Mouse (Mus musculus) stomach, embryonic 16.5 days (tissue): ENCODE results near the gene Capg. TPM values are rescaled to one million over a fixed set of nuclear protein-coding genes. Genes with fewer than 3 reads are reported as not detected.
"Not testable (repeated sequence)": the region's sequence is repeated elsewhere in the genome, so short reads cannot be mapped to it uniquely, and the experiment has no call there.

ENCODE experiments used
- ATAC-seq: fragments of 200-750 bp; cut with Nextera tagmentation; 2 replicates; pipeline ENCODE4 v1.8.0; 2017; ENCODE audit warnings: moderate number of reproducible peaks, moderate TSS enrichment; ENCODE audit not compliant: insufficient read depth, low FRiP score
- H3K27ac ChIP-seq: fragments of 300-500 bp; sonication (generic); 2 replicates; pipeline ENCODE4 v1.5.1; 2014; ENCODE audit warnings: low read length
- H3K27me3 ChIP-seq: fragments of 300-500 bp; sonication (generic); 2 replicates; pipeline ENCODE4 v1.6.1; 2014; ENCODE audit warnings: low read length, control low read depth, mixed read lengths; ENCODE audit not compliant: control insufficient read depth, insufficient read depth
- H3K36me3 ChIP-seq: fragments of 300-500 bp; sonication (generic); 2 replicates; pipeline ENCODE4 v1.6.1; 2014; ENCODE audit warnings: low read length; ENCODE audit not compliant: control insufficient read depth, insufficient read depth
- H3K4me1 ChIP-seq: fragments of 300-500 bp; sonication (generic); 2 replicates; pipeline ENCODE4 v1.6.1; 2014; ENCODE audit warnings: low read length, control low read depth, mixed read lengths; ENCODE audit not compliant: control insufficient read depth, insufficient read depth
- H3K4me2 ChIP-seq: fragments of 300-500 bp; sonication (generic); 2 replicates; pipeline ENCODE4 v1.6.1; 2014; ENCODE audit warnings: low read depth, low read length, mixed read lengths
- H3K4me3 ChIP-seq: fragments of 300-500 bp; sonication (generic); replicated peaks from 2 replicates; pipeline ENCODE4 v1.5.1; 2014; ENCODE audit warnings: mild to moderate bottlenecking, low read length
- H3K9ac ChIP-seq: fragments of 300-500 bp; sonication (generic); 2 replicates; pipeline ENCODE4 v1.6.1; 2014; ENCODE audit warnings: low read length
- H3K9me3 ChIP-seq: fragments of 300-500 bp; sonication (generic); replicated peaks from 2 replicates; pipeline ENCODE4 v1.6.1; 2016; ENCODE audit warnings: low read length, control low read depth; ENCODE audit not compliant: control insufficient read depth
- WGBS: fragments of 180-500 bp; shearing (Covaris S2); extraction: QIAGEN DNeasy Blood & Tissue Kit; methylation state at CpG from one replicate; pipeline ENCODE4 v1.1.7; 2014; 5-methylcytosine and 5-hydroxymethylcytosine counted together
- polyA plus RNA-seq: library from polyadenylated mRNA; unstranded; fragments of >200 nt; fragmentation: Nextera tagmentation; extraction: Ambion mirVana; gene quantifications from 2 replicates; pipeline ENCODE4 v1.2.1, GENCODE M21; 2015

Gene Capg
- polyA plus RNA-seq, 1 experiment from 2014 or later, result 142 TPM

DNA sequence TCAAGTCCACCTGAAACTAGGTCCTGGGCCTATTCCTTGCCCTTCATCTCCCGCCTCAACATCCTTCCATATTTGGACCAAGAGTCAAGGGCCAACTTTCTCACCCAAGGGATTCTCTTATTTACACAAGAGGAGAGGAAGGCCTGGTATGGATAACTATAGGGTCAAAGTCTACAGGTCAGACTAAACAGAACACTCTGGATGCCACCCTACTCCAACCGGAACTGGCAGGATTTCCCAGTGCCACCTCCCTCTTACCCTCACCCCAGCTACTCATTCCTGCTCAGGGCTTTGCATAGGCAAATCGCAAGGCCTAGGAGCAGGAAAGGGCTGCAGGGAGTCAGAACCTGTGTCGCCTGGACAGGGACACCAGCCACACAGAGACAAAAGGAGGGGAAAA lies 21.0 kb upstream of the Capg start:
- Histone ChIP-seq H3K27ac (no peak overlapping the region), H3K4me1 (peaks cover 8% of the 10 kb centered on the region; the same call in 1 of the 2 replicates), H3K4me3 (no peak overlapping the region), H3K27me3 (no peaks in the 10 kb centered on the region), H3K9me3 (no peaks in the 10 kb centered on the region), H3K9ac (no peak overlapping the region), H3K4me2 (no peak overlapping the region), H3K36me3 (no peaks in the 10 kb centered on the region)
- WGBS, result 58% methylated on average over 4 of the region's 4 CpGs
- no peak for ATAC-seq

GRCm38 (mm10) chr6:72524160-72524559 lies 20.0 kb upstream of the Capg start:
- peaks cover 8% of the 10 kb centered on the region; the same call in 1 of the 2 replicates for H3K4me1 ChIP-seq
- H3K36me3 ChIP-seq, result no peaks in the 10 kb centered on the region
- no peak overlapping the region for H3K9ac ChIP-seq
- no peak overlapping the region for H3K4me2 ChIP-seq
- 86% methylated on average over 2 of the region's 2 CpGs for WGBS
- H3K4me3 ChIP-seq, result no peak overlapping the region
- no peak for ATAC-seq
- no peaks in the 10 kb centered on the region for H3K9me3 ChIP-seq
- H3K27me3 ChIP-seq, result no peaks in the 10 kb centered on the region
- no peak overlapping the region for H3K27ac ChIP-seq

DNA sequence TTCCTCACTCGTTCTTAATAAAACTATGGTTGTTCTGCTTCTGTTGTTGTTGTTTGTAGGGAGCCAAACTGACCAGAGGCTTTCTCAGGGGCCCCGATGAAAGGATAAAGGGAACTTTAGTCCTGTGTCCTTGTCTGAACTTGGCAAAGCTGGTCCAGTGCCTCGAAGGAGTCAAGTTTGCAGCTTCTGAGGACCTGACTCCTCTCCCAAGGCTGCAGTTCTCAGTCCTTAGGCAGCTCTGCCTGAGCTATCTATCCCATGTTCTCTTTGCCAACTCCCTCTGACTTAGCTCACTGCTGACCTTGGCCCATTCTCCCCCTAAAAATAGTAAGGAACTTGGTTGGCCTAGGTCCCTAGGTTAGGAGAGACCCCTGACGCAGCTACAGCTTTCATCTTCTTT lies 17.1 kb upstream of the Capg start:
- H3K4me2 ChIP-seq, result no peak overlapping the region
- no peaks in the 10 kb centered on the region for H3K36me3 ChIP-seq
- H3K4me3 ChIP-seq, result no peak overlapping the region
- 82% methylated on average over 4 of the region's 4 CpGs for WGBS
- H3K9me3 ChIP-seq, result no peaks in the 10 kb centered on the region
- no peaks in the 10 kb centered on the region for H3K27me3 ChIP-seq
- H3K9ac ChIP-seq, result no peak overlapping the region
- H3K4me1 ChIP-seq, result no peaks in the 10 kb centered on the region
- ATAC-seq, result no peak
- H3K27ac ChIP-seq, result no peak overlapping the region

DNA sequence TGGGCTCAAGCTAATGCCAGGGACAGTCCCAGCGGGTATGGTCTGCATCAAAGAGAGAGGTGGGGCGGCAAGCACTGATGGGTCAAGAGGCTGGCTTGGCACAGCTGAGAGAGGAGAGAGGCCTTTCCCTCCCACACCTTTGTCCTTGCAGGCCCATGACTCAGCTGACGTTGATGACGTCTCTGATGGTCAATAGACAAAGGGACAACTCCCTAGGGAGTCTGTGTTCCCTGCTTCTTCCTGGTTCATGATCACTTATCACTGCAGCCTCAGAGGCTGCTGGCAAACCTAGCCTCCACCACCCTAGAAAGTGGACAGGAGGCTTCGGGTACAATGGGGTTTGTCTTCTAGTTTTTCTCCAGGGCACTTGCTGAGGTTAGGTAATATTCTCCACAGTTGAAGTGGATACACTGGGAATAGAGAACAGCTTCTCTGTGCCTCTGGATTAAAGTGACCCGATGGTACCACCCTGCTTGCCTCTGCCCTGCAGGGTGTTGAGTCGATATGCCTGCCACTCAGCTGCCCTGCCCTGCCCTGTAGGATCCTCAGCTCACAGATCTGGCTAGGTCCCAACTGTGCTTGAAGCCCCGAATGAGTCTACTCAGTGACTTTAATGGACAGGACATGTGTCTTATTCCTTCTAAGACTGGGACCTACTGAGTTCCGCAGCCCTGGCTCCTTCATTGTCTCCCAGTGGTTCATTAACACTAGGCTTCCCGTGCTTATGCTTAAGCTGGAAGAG lies 15.6 kb upstream of the Capg start:
- H3K4me3 ChIP-seq, result no peak overlapping the region
- H3K4me2 ChIP-seq, result no peak overlapping the region
- ATAC-seq, result peak; percentile 67
- no peaks in the 10 kb centered on the region for H3K9me3 ChIP-seq
- no peak overlapping the region for H3K9ac ChIP-seq
- WGBS, result 73% methylated on average over 10 of the region's 10 CpGs
- no peaks in the 10 kb centered on the region for H3K27me3 ChIP-seq
- no peak overlapping the region for H3K27ac ChIP-seq
- H3K4me1 ChIP-seq, result no peaks in the 10 kb centered on the region
- no peaks in the 10 kb centered on the region for H3K36me3 ChIP-seq

DNA sequence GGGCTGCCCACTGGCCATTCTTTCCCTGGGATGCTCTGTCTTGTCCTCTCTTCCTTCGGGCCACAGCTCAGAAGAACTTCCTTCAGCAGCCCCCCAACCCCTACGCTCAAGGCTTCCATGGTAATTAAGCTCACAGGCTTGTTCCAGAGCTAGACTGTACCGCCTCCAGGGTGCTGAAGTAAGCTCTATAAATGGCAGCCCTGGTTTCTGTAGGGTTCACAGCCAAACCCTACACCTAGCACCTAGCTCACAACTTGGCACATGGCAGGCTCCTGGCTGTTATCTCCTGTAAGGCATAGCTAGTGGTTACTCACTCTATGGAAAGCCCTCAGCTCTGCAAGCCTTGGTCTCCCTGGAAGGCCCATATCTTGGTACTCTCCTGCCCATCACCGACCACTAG lies 11.6 kb upstream of the Capg start:
- no peak for ATAC-seq
- no peak overlapping the region for H3K9ac ChIP-seq
- H3K4me2 ChIP-seq, result no peak overlapping the region
- 75% methylated on average over 4 of the region's 4 CpGs for WGBS
- no peaks in the 10 kb centered on the region for H3K36me3 ChIP-seq
- H3K27ac ChIP-seq, result no peak overlapping the region
- no peak overlapping the region for H3K4me3 ChIP-seq
- H3K4me1 ChIP-seq, result 0 out of 2 replicates have a peak, but pooled peaks cover 2% of the 10 kb centered on the region
- no peaks in the 10 kb centered on the region for H3K9me3 ChIP-seq
- no peaks in the 10 kb centered on the region for H3K27me3 ChIP-seq

- not testable (repeated sequence) for H3K9me3 ChIP-seq, H3K4me2 ChIP-seq, H3K9ac ChIP-seq, H3K4me3 ChIP-seq, H3K4me1 ChIP-seq, H3K36me3 ChIP-seq, H3K27me3 ChIP-seq
- WGBS, result 21% methylated on average over 1 of the region's 1 CpGs
- 0 out of 2 replicates have a peak overlapping the region, but pooled peaks have one; percentile 7 for H3K27ac ChIP-seq
- ATAC-seq, result 0 out of 2 replicates have a peak, but pooled peaks have one; percentile 31
Measured at GRCm38 (mm10) chr6:72533555-72533954, 10.6 kb upstream of the Capg start.

GRCm38 (mm10) chr6:72534035-72534809 lies 10.0 kb upstream of the Capg start:
- 41% methylated on average over 9 of the region's 9 CpGs for WGBS
- Histone ChIP-seq H3K27ac (0 out of 2 replicates have a peak overlapping the region, but pooled peaks have one; percentile 7), H3K27me3 (no peaks in the 10 kb centered on the region)

DNA sequence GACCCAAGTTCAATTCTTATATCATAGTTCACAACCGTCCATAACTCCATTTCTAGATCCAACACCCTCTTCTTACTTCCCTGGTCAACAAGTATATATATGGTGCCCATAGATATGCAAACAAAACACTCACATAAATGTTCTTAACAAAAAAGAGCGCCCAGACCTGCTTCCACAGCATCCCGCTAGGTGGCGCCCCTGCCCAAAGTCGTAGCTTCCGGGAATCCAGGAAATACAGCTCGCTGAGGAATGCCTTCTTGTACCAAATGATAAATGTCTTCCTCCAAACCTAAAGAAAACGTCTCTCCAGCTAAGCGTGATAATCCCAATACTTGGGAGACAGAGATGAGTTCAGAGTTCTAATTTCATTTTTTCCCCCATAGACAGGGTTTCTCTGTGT lies 9.0 kb upstream of the Capg start:
- H3K9ac ChIP-seq, result 0 out of 2 replicates have a peak overlapping the region, but pooled peaks have one; percentile 27
- peak overlapping the region; percentile 41 for H3K4me2 ChIP-seq
- WGBS, result 7% methylated on average over 9 of the region's 9 CpGs
- no peak overlapping the region for H3K27ac ChIP-seq
- no peak for ATAC-seq
- H3K9me3 ChIP-seq, result no peaks in the 10 kb centered on the region
- H3K4me3 ChIP-seq, result no peak overlapping the region
- no peaks in the 10 kb centered on the region for H3K36me3 ChIP-seq
- H3K4me1 ChIP-seq, result peaks cover 7% of the 10 kb centered on the region; the same call in 1 of the 2 replicates
- H3K27me3 ChIP-seq, result no peaks in the 10 kb centered on the region

More at GRCm38 (mm10) chr6:72534035-72534809, 10.0 kb upstream of the Capg start:
- Histone ChIP-seq H3K4me3 (no peak overlapping the region), H3K4me1 (peaks cover 7% of the 10 kb centered on the region; the same call in 1 of the 2 replicates), H3K4me2 (no peak overlapping the region), H3K36me3 (no peaks in the 10 kb centered on the region), H3K9me3 (no peaks in the 10 kb centered on the region), H3K9ac (no peak overlapping the region)
- 0 out of 2 replicates have a peak, but pooled peaks have one; percentile 18 for ATAC-seq

- H3K9me3 ChIP-seq, result no peaks in the 10 kb centered on the region
- WGBS, result 43% methylated on average over 10 of the region's 10 CpGs
- H3K27me3 ChIP-seq, result no peaks in the 10 kb centered on the region
- H3K27ac ChIP-seq, result no peak overlapping the region; the same call in 1 of the 2 replicates
- peaks cover 7% of the 10 kb centered on the region; the same call in 1 of the 2 replicates for H3K4me1 ChIP-seq
- no peaks in the 10 kb centered on the region for H3K36me3 ChIP-seq
- H3K4me2 ChIP-seq, result peak overlapping the region; percentile 68
- peak overlapping the region; percentile 73 for H3K9ac ChIP-seq
- peak; percentile 1; the same call in 1 of the 2 replicates for ATAC-seq
- H3K4me3 ChIP-seq, result peak overlapping the region; percentile 60
Measured at GRCm38 (mm10) chr6:72537998-72538500, 6.1 kb upstream of the Capg start.
